Mouse (Mus musculus): Measurements from ENCODE around the gene Pidd1. TPM values are rescaled to one million over a fixed set of nuclear protein-coding genes. Genes with fewer than 3 reads are reported as not detected.

The Pidd1 gene
- total and polyA plus RNA-seq, 3 experiments = 5.8 to 24.9 (median 7.8) TPM

DNA sequence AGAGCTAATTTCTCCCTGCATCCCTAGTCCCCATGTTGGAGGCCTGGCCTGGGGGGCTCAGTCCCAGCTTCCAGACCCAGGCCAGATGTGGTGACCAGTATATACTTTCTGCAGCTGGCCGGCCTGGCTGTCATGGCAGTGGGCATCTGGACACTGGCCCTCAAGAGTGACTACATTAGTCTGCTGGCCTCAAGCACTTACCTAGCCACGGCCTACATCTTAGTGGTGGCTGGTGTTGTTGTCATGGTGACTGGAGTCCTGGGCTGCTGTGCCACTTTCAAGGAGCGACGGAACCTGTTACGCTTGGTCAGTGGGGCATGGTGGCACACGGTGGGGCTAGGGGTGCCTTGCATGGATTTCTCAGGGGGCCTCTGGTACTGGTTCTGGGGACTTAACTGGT lies 25.5 kb upstream of the Pidd1 start:
- in situ Hi-C loops (cut with MboI; ENCODE audit: low pct_ligation_motif_present, low pct_unique_long_range_greater_than_20kb, low sequenced_read_pairs) (no loop called here), dilution Hi-C loops (cut with MboI; ENCODE audit: extremely low pct_ligation_motif_present, extremely low pct_unique_long_range_greater_than_20kb, low sequenced_read_pairs) (no loop called here)
- H3K79me2 ChIP-seq (replicated peaks; ENCODE audit: control insufficient read depth, extremely low read depth, insufficient read depth, poor library complexity, severe bottlenecking) = peaks cover 17% of the 10 kb centered on the region
- H3K4me2 ChIP-seq (ENCODE audit: insufficient read depth, low read depth, poor library complexity, severe bottlenecking) = peak overlapping the region; percentile 97; the same call in 1 of the 2 replicates
- peak overlapping the region; percentile 62 for H3K9ac ChIP-seq (ENCODE audit: insufficient read depth, low read depth)
- H3K9me3 ChIP-seq (replicated peaks; ENCODE audit: low read length) = no peaks in the 10 kb centered on the region
- H3K4me1 ChIP-seq (ENCODE audit: control insufficient read depth in 1 of 2, insufficient read depth in 2 of 2) = peaks cover 29 to 55% of the 10 kb centered on the region in 2 experiments
- no peak for DNase-seq (ENCODE audit: extremely low read depth)
- no peak for TF ChIP-seq MAZ (IDR thresholded peaks at IDR 0.05; ENCODE audit: low read depth, low read length)
- TF ChIP-seq PAX5 (IDR thresholded peaks at IDR 0.05; ENCODE audit: low read length) = no peak
- TF ChIP-seq BHLHE40 (IDR thresholded peaks at IDR 0.05; ENCODE audit: low read depth, low read length) = no peak
- H3K36me3 ChIP-seq (replicated peaks in 1 of 2; ENCODE audit: control insufficient read depth in 1 of 2, insufficient read depth in 1 of 2, low read length in 1 of 2) = peaks cover 27 to 46% of the 10 kb centered on the region in 2 experiments
- H3K27ac ChIP-seq (ENCODE audit: insufficient read depth, low read depth) = peak overlapping the region; percentile 48; the same call in 1 of the 2 replicates
- no peaks in the 10 kb centered on the region for H3K27me3 ChIP-seq (replicated peaks)
- H3K4me3 ChIP-seq (replicated peaks in 1 of 3; ENCODE audit: low read depth in 2 of 3, low read length in 2 of 3, poor library complexity in 1 of 3) = peak overlapping the region in 1 of 3 experiments; percentile 79

DNA sequence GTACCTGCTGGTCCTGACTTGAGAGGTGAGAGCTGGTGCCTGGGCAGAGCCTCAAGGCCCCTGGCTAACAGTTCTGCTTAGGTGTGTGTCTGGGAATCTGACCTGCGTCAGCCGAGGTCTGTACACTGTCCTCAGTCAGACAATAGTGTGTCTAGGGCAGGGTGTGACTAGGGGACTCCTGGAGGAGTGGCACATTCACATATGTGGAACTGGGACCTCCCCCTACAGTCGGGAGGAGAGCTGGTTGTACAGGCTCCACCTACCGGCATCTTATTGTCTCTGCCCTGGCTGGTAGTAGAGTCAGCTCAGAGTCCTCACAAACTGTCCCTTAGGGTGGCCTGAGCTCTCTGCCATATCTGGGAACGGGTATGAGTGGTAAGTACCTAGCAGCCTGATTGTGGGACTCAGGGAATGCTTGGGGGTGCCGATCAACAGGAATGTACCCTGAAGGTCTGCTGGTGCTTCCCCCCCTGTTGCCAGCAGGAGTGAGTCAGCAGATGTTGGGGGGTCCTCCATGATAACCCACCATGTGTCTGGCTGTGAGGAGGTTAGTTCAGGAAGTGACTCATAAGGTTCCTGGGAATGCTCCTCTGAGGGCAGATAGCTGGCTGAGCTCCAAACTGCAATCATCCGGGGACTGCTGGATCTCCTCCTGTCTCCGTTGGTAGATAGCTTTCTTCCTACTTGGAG lies 24.8 kb upstream of the Pidd1 start:
- H3K9ac ChIP-seq (ENCODE audit: insufficient read depth, low read depth) = peak overlapping the region; percentile 62
- peak overlapping the region; percentile 48 for H3K27ac ChIP-seq (ENCODE audit: insufficient read depth, low read depth)
- H3K4me3 ChIP-seq (replicated peaks in 1 of 3; ENCODE audit: low read depth in 2 of 3, low read length in 2 of 3, poor library complexity in 1 of 3) = peak overlapping the region; percentile 29 to 79 (median 67)
- in situ Hi-C loops (cut with MboI; ENCODE audit: low pct_ligation_motif_present, low pct_unique_long_range_greater_than_20kb, low sequenced_read_pairs) (no loop called here), dilution Hi-C loops (cut with MboI; ENCODE audit: extremely low pct_ligation_motif_present, extremely low pct_unique_long_range_greater_than_20kb, low sequenced_read_pairs) (no loop called here)
- no peaks in the 10 kb centered on the region for H3K9me3 ChIP-seq (replicated peaks; ENCODE audit: low read length)
- peaks cover 27 to 45% of the 10 kb centered on the region in 2 experiments for H3K36me3 ChIP-seq (replicated peaks in 1 of 2; ENCODE audit: control insufficient read depth in 1 of 2, insufficient read depth in 1 of 2, low read length in 1 of 2)
- H3K4me2 ChIP-seq (ENCODE audit: insufficient read depth, low read depth, poor library complexity, severe bottlenecking) = peak overlapping the region; percentile 97
- H3K27me3 ChIP-seq (replicated peaks) = no peaks in the 10 kb centered on the region
- peaks cover 10% of the 10 kb centered on the region for H3K79me2 ChIP-seq (replicated peaks; ENCODE audit: control insufficient read depth, extremely low read depth, insufficient read depth, poor library complexity, severe bottlenecking)
- H3K4me1 ChIP-seq (ENCODE audit: control insufficient read depth in 1 of 2, insufficient read depth in 2 of 2) = peaks cover 28 to 56% of the 10 kb centered on the region in 2 experiments
- DNase-seq (ENCODE audit: extremely low read depth) = peak; percentile 90
- TF ChIP-seq RAD21 (IDR thresholded peaks at IDR 0.05; ENCODE audit: low read depth, low read length) (peak; percentile 11; the same call in 1 of the 2 replicates), NRF1 (IDR thresholded peaks at IDR 0.05; ENCODE audit: low read depth, low read length) (0 out of 2 replicates have a peak, but pooled peaks have one; percentile 10), TCF12 (IDR thresholded peaks at IDR 0.05; ENCODE audit: low read depth, low read length) (no peak), CHD2 (IDR thresholded peaks at IDR 0.05; ENCODE audit: low read length) (no peak), ZNF384 (IDR thresholded peaks at IDR 0.05; ENCODE audit: low read depth, low read length) (no peak), ZC3H11A (IDR thresholded peaks at IDR 0.05; ENCODE audit: low read depth, low read length) (no peak), BHLHE40 (IDR thresholded peaks at IDR 0.05; ENCODE audit: low read depth, low read length) (no peak), ZKSCAN1 (IDR thresholded peaks at IDR 0.05; ENCODE audit: borderline replicate concordance, low read depth, low read length) (no peak), MAFK (IDR thresholded peaks at IDR 0.05; ENCODE audit: insufficient replicate concordance, low read length) (no peak), MYC (IDR thresholded peaks at IDR 0.05; ENCODE audit: low read depth, low read length) (no peak), POLR2A (IDR thresholded peaks at IDR 0.05; ENCODE audit: low read depth, low read length) (peak; percentile 49), USF2 (conservative IDR thresholded peaks at IDR 0.05; ENCODE audit: low read depth, low read length) (no peak), SMC3 (IDR thresholded peaks at IDR 0.05; ENCODE audit: low read depth, low read length) (no peak; the same call in 1 of the 2 replicates), USF1 (IDR thresholded peaks at IDR 0.05; ENCODE audit: low read depth, low read length) (no peak), CHD1 (IDR thresholded peaks at IDR 0.05; ENCODE audit: low read depth, low read length) (no peak), MXI1 (IDR thresholded peaks at IDR 0.05; ENCODE audit: low read depth, low read length) (peak; percentile 67; the same call in 1 of the 2 replicates), KAT2A (IDR thresholded peaks at IDR 0.05; ENCODE audit: insufficient replicate concordance, low read length) (no peak), RCOR1 (conservative IDR thresholded peaks at IDR 0.05; ENCODE audit: low read depth, low read length) (no peak), UBTF (IDR thresholded peaks at IDR 0.05; ENCODE audit: low read depth, low read length) (no peak), ETS1 (conservative IDR thresholded peaks at IDR 0.05; ENCODE audit: low read depth, low read length) (no peak), PAX5 (IDR thresholded peaks at IDR 0.05; ENCODE audit: low read length) (no peak), GABPA (IDR thresholded peaks at IDR 0.05; ENCODE audit: insufficient replicate concordance, low read depth, low read length) (no peak), MEF2A (IDR thresholded peaks at IDR 0.05; ENCODE audit: borderline replicate concordance, low read depth, low read length) (no peak), MAX (IDR thresholded peaks at IDR 0.05; ENCODE audit: low read length) (no peak), POLR2AphosphoS2 (IDR thresholded peaks at IDR 0.05; ENCODE audit: low read depth, low read length) (no peak), ELF1 (IDR thresholded peaks at IDR 0.05; ENCODE audit: low read depth, low read length) (no peak), TBP (conservative IDR thresholded peaks at IDR 0.05; ENCODE audit: low read depth, low read length) (0 out of 2 replicates have a peak, but pooled peaks have one; percentile 17), JUND (conservative IDR thresholded peaks at IDR 0.05; ENCODE audit: low read depth, low read length) (no peak), EP300 (IDR thresholded peaks at IDR 0.05; ENCODE audit: low read length) (no peak), CTCF (conservative IDR thresholded peaks at IDR 0.05 in 1 of 2, IDR thresholded peaks at IDR 0.05 in 1 of 2; ENCODE audit: low read depth in 2 of 2, low read length in 2 of 2) (peak in 1 of 2 experiments; percentile 68; a peak in 2 of 4 replicates), IRF4 (IDR thresholded peaks at IDR 0.05; ENCODE audit: low read depth, low read length) (0 out of 2 replicates have a peak, but pooled peaks have one; percentile 28)

Data from CH12.LX (cell line).